Mouse (Mus musculus): ENCODE results near the gene Adat1. TPM values are rescaled to one million over a fixed set of nuclear protein-coding genes. Genes with fewer than 3 reads are reported as not detected.
"Not testable (repeated sequence)": the region's sequence is repeated elsewhere in the genome, so short reads cannot be mapped to it uniquely, and the experiment has no call there.

Gene Adat1
- total RNA-seq, 4 experiments from 2014 or later = 4.9 to 8.8 (median 7.5) TPM

DNA sequence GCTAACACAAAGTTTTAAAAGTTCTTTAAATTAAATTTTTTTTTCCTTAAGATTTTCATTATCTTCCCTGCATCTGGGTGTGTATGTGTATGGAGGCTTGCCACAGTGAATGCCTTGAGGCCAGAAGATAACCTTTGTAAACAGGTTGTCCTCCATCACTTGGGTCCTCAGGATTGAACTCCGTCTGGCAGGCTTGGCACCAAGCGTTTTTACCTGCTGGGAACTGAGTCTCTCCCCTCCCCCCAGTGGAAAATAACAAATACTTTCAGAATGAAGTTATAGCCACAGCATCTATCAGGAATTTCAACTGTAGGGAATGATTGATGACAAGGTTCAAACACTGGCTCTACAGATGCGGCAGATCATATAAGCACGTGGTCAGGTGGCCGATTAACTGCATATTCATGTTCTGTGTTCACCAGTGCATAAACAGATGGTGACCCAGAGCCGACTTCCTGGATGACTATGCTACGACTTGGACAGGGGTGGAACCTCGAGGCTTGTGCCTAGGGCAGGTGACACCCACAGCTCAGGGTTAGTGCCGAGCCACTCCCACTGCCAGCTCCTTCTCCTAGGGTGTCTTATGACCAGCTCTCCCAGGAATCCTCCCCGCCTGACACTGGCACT lies 52.5 kb downstream of the Adat1 start:
- peak in 1 of 2 experiments; percentile 19 for DNase-seq (ENCODE audit: low spot score in 2 of 2)

DNA sequence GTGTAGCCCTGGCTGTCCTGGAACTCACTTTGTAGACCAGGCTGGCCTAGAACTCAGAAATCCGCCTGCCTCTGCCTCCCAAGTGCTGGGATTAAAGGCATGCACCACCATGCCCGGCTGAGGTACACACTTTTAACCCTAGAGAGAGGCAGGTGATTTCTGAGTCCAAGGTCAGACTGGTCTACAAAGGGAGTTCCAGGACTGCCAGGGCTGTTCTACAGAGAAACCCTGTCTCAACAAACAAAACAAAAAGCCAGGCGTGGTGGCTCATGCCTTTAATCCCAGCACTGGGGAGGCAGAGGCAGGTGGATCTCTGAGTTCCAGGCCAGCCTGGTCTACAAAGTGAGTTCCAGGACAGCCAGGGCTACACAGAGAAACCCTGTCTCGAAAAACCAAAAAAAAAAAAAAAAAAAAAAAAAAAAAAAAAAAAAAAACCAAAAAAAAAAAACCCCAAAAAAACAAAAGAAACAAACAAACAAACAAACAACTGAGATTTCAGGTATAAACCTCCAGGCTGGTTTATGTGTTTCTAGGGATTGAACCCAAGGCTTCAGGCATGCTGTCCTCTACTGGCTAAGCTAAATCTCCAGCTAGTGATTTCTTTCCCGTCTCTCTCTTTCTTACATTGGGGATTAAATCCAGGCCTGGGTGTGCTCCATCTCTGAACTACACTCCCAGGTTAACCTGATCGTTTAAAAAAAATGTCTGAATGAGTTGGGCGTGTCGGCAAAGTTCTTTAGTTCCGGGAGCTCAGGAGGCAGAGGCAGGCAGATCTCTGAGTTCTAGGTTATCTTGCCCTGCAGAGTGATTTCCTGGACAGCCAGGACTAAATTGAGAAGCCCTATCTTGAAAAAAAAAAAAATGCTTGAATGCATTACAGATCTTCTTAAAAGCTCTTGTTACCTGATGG lies 53.8 kb downstream of the Adat1 start:
- DNase-seq (ENCODE audit: low spot score in 2 of 2) = not testable (repeated sequence)

DNA sequence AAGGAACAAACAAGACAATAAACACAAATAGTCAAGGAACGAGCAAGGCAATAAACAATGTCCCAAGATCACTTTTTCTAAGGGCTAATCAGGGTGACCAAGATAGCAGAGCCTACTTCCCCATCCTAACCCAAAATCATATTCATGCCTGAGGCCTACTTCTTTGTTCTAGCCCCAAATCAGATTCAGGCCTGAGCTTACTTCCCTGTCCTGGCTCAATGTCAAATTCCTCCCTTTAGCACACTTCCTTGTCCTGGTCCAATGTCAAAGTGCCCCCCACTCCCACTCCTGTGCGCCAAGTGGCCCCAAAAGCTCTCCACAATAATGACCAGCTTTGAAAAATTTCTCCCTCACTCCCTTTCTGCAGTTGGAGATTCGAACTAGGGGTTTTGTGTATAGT lies 54.9 kb downstream of the Adat1 start:
- DNase-seq (ENCODE audit: low spot score in 2 of 2) = no peak

- DNase-seq (ENCODE audit: low spot score in 2 of 2) = no peak
Measured at GRCm38 (mm10) chr8:111934201-111934600, 57.9 kb downstream of the Adat1 start.

- DNase-seq (ENCODE audit: low spot score in 2 of 2) = peak; percentile 87 to 90
Measured at GRCm38 (mm10) chr8:111933348-111934076, 58.6 kb downstream of the Adat1 start, which contains the start of gene Tmem231. Gene Tmem231 (minus strand): TSS chr8:111933881.

- no peak for DNase-seq (ENCODE audit: low spot score in 2 of 2)
Measured at GRCm38 (mm10) chr8:111932580-111933336, 59.3 kb downstream of the Adat1 start.

- DNase-seq (ENCODE audit: low spot score in 2 of 2) = no peak
Measured at GRCm38 (mm10) chr8:111931721-111932120, 60.4 kb downstream of the Adat1 start.

DNA sequence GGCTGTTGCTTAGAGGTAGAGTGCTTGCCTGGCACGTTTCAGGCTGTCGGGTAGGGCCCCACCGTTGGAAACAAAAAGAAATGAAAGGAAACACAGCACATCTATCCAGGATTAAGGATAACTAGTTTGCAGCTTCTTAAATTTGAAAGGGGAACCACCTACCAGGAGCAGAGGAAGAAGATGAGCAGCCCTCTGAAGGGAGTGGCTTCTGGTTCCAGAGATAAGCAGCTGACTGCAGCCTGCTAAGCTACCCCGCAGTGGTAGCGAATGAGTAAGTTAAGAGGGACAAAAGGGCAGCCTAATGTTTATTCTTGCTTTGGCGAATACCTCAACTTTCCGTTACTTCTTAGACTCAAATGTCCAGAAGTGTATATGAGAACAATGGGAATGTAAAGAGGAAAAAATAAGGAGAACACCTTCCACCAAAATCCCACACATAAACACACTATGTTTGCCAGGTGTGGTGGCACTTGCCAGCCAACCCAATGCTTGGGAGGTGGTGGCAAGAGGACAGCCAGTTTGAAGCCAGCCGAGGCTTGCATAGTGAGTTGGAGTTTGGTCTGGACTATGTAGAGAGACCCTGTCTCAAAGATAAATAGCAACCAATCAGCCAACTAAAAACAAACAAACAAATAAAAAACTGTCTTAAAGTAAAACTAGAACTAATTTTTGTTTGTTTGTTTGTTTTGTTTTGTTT lies 62.3 kb downstream of the Adat1 start:
- DNase-seq (ENCODE audit: low spot score in 2 of 2) = no peak

- DNase-seq (ENCODE audit: low spot score in 2 of 2) = no peak
Measured at GRCm38 (mm10) chr8:111924976-111925375, 67.1 kb downstream of the Adat1 start.

DNA sequence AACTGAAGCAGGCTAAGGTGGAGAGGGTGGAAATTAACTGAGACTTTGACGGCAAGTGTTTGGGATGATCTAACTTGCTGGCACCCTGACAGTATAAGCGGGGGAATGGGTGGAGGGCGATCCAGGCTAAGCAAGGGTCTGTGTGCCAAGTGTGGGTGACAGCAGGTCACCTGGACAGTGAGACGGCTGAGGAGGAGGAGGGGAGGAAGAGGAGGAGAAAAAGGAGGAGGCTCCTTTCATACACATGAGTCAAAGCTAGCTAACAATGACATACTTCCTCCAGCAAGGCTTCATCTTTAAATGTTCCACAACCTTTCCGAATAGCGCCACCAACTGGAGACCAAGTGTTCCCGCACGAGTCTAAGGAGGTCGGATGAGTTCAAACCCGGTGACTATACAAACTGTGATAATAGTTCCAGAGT lies 68.7 kb downstream of the Adat1 start:
- DNase-seq (ENCODE audit: low spot score in 2 of 2) = peak in 1 of 2 experiments; percentile 42

GRCm38 (mm10) chr8:111920971-111921370 lies 71.1 kb downstream of the Adat1 start:
- DNase-seq (ENCODE audit: low spot score in 2 of 2) = no peak

GRCm38 (mm10) chr8:111919663-111920062 lies 72.4 kb downstream of the Adat1 start:
- DNase-seq (ENCODE audit: low spot score in 2 of 2) = no peak

Other genes starting within 250 kb of the Adat1 start
- gene Bcar1, start 248.5 kb downstream of the Adat1 start, total RNA-seq (2022) = 10 to 100 TPM; 58.8 to 73.3 (median 62.6) TPM
- gene Cfdp1, start 138.0 kb downstream of the Adat1 start, total RNA-seq (2022) = 10 to 100 TPM; 62.3 to 84.3 (median 70.8) TPM
- gene Tmem170, start 115.6 kb downstream of the Adat1 start, total RNA-seq (2022) = 1 to 10 TPM; 3.7 to 5.4 (median 4.3) TPM
- under 1 TPM; 0.72 to 0.95 (median 0.82) TPM for gene Chst5, start 81.9 kb downstream of the Adat1 start, total RNA-seq (2022)
- 10 to 100 TPM; 11.2 to 13.8 (median 12.7) TPM for gene Tmem231, start 58.4 kb downstream of the Adat1 start, total RNA-seq (2022)
- gene Gabarapl2, start 51.6 kb downstream of the Adat1 start, total RNA-seq (2022) = 100 to 1,000 TPM; 204 to 223 (median 217) TPM
- 10 to 100 TPM; 77.6 to 80.4 (median 78.2) TPM for gene Kars, start 19.0 kb upstream of the Adat1 start, total RNA-seq (2022)
- 10 to 100 TPM; 36.7 to 43.2 (median 39.2) TPM for gene Terf2ip, start 19.1 kb upstream of the Adat1 start, total RNA-seq (2022)
- not detected for gene Gm6793, start 22.7 kb upstream of the Adat1 start, total RNA-seq (2022)